Mouse (Mus musculus): ENCODE data around the gene Ccdc189. TPM values are rescaled to one million over a fixed set of nuclear protein-coding genes. Genes with fewer than 3 reads are reported as not detected.
"Not testable (repeated sequence)": the region's sequence is repeated elsewhere in the genome, so short reads cannot be mapped to it uniquely, and the experiment has no call there.

Ccdc189 gene
- 5.8 and 7.2 TPM in 2 replicates for polyA plus RNA-seq (2015; fragmentation: Nextera tagmentation; extraction: Ambion mirVana)

DNA sequence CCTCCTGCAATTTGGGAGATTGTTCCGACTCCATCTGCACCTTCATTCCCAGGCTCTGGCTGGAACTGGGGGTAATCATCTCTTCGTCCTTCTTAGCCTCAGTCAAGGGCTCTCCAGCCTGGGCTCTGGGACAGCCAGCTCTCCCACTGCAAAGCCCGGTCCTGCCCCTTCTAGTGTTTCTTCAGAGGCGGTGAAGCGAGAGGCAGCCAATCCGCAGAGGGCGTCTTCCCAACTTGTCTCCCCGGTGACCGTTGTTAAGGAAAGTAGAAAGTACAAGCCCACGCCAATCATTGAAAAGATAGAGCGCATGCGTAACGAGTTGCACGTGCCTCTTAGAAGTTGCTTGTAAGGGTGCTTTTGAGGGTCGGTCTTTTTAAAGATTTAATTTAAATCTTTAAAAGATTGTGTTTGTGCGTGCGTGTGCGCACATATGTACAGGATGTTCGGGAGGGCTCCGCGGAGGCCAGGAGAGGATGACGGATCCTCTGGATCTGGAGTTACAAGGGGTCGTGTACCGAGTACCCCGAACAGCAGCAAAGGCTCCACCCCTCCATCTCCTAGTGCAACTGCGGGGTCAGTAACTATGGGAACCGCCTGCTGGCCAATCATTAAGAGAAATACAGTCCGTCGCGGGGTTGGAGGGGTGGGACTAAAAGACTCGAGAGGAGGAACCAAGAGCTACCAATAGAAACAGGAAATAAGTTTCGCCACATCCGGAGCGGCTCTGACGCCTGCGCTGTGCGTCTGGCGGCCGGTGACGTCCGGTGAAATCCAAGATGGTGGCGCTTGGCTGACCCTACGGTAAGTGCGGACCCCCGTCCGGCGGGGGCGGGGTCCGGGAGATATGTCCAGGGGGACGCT is at the start of gene Ccdc189, which contains the start of gene Rnf40:
Ccdc189 (minus strand) TSS at position 585 of the 861 bp plus-strand sequence.
Rnf40 (plus strand) TSS at position 757 of the 861 bp plus-strand sequence.
- H3K27me3 ChIP-seq (replicated peaks) = no peaks in the 10 kb centered on the region
- peak within 1 kb of the TSS; percentile 88 for H3K4me2 ChIP-seq
- peak within 1 kb of the TSS; percentile 86 for H3K9ac ChIP-seq
- peak within 1 kb of the TSS; percentile 65 for H3K27ac ChIP-seq
- peaks cover 10% of the 10 kb centered on the region for H3K4me1 ChIP-seq
- peak within 1 kb of the TSS; percentile 77 for H3K4me3 ChIP-seq (replicated peaks)
- peak; percentile 96 for ATAC-seq (ENCODE audit: insufficient read depth, low FRiP score, low read depth)
- H3K36me3 ChIP-seq = peaks cover 41% of the 10 kb centered on the region
- H3K9me3 ChIP-seq = no peaks in the 10 kb centered on the region
- under 1% methylated on average over 50 of the region's 50 CpGs for WGBS

- peak overlapping the region; percentile 13; the same call in 1 of the 2 replicates for H3K9ac ChIP-seq
- no peaks in the 10 kb centered on the region for H3K36me3 ChIP-seq
- peak overlapping the region; percentile 64 for H3K4me2 ChIP-seq
- peak; percentile 68 for ATAC-seq (ENCODE audit: insufficient read depth, low FRiP score, low read depth)
- no peak overlapping the region for H3K27ac ChIP-seq
- under 1% methylated on average over 27 of the region's 27 CpGs for WGBS
- H3K4me3 ChIP-seq (replicated peaks) = peak overlapping the region; percentile 58
- H3K27me3 ChIP-seq (replicated peaks) = no peaks in the 10 kb centered on the region
- no peaks in the 10 kb centered on the region for H3K9me3 ChIP-seq
- H3K4me1 ChIP-seq = no peaks in the 10 kb centered on the region
These were observed 48.6 kb upstream of the Ccdc189 start for GRCm38 (mm10) chr7:127636963-127637362.

- Histone ChIP-seq H3K27me3 (replicated peaks) (no peaks in the 10 kb centered on the region), H3K4me2 (no peak overlapping the region), H3K9ac (no peak overlapping the region), H3K4me3 (replicated peaks) (no peak overlapping the region), H3K4me1 (no peaks in the 10 kb centered on the region), H3K36me3 (no peaks in the 10 kb centered on the region), H3K9me3 (no peaks in the 10 kb centered on the region), H3K27ac (no peak overlapping the region)
- ATAC-seq (ENCODE audit: insufficient read depth, low FRiP score, low read depth) = no peak
- WGBS = 78% methylated on average over 4 of the region's 4 CpGs
These were observed 43.0 kb upstream of the Ccdc189 start for GRCm38 (mm10) chr7:127631416-127631815.

- no peak overlapping the region for H3K4me3 ChIP-seq (replicated peaks)
- ATAC-seq (ENCODE audit: insufficient read depth, low FRiP score, low read depth) = no peak
- 80% methylated on average over 5 of the region's 5 CpGs for WGBS
- no peaks in the 10 kb centered on the region for H3K9me3 ChIP-seq
- no peaks in the 10 kb centered on the region for H3K27me3 ChIP-seq (replicated peaks)
- H3K4me1 ChIP-seq = no peaks in the 10 kb centered on the region
- no peak overlapping the region for H3K9ac ChIP-seq
- H3K36me3 ChIP-seq = no peaks in the 10 kb centered on the region
- H3K4me2 ChIP-seq = no peak overlapping the region
- no peak overlapping the region for H3K27ac ChIP-seq
These were observed 40.3 kb upstream of the Ccdc189 start for GRCm38 (mm10) chr7:127628646-127629045.

- no peaks in the 10 kb centered on the region for H3K9me3 ChIP-seq
- no peaks in the 10 kb centered on the region for H3K4me1 ChIP-seq
- H3K4me3 ChIP-seq (replicated peaks) = no peak overlapping the region
- peak; percentile 83; the same call in 1 of the 2 replicates for ATAC-seq (ENCODE audit: insufficient read depth, low FRiP score, low read depth)
- H3K27ac ChIP-seq = no peak overlapping the region
- H3K27me3 ChIP-seq (replicated peaks) = no peaks in the 10 kb centered on the region
- 90% methylated on average over 4 of the region's 4 CpGs for WGBS
- H3K4me2 ChIP-seq = no peak overlapping the region
- no peak overlapping the region for H3K9ac ChIP-seq
- no peaks in the 10 kb centered on the region for H3K36me3 ChIP-seq
These were observed 38.1 kb upstream of the Ccdc189 start for GRCm38 (mm10) chr7:127626471-127626870.

- H3K9me3 ChIP-seq = no peaks in the 10 kb centered on the region
- WGBS = 94% methylated on average over 7 of the region's 7 CpGs
- no peak overlapping the region for H3K9ac ChIP-seq
- no peaks in the 10 kb centered on the region for H3K27me3 ChIP-seq (replicated peaks)
- no peak overlapping the region for H3K4me2 ChIP-seq
- no peak for ATAC-seq (ENCODE audit: insufficient read depth, low FRiP score, low read depth)
- H3K4me3 ChIP-seq (replicated peaks) = no peak overlapping the region
- H3K4me1 ChIP-seq = no peaks in the 10 kb centered on the region
- H3K36me3 ChIP-seq = no peaks in the 10 kb centered on the region
- no peak overlapping the region for H3K27ac ChIP-seq
These were observed 37.6 kb upstream of the Ccdc189 start for GRCm38 (mm10) chr7:127626039-127626438.

DNA sequence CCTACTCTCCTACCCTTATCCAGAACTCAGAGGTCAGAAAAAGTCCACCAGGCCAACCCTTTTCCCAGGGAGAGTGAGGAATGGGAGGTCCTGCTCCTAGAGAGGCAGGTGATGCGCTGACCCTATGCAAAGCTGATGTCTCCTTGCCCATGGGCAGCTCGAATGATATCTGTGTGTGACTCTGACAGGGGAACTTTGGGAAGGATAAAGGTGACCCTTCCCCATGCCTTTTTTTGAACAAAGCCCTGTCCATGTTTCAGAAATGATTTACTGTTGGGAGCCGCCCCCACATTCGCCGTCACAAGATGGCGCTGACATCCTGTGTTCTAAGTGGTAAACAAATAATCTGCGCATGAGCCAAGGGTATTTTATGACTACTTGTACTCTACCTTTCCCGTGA is 30.0 kb upstream of the Ccdc189 start:
- not testable (repeated sequence) for H3K36me3 ChIP-seq; H3K4me1 ChIP-seq; H3K9ac ChIP-seq; H3K4me2 ChIP-seq; H3K9me3 ChIP-seq; ATAC-seq (ENCODE audit: insufficient read depth, low FRiP score, low read depth); H3K4me3 ChIP-seq (replicated peaks); H3K27me3 ChIP-seq (replicated peaks); H3K27ac ChIP-seq
- WGBS = 93% methylated on average over 7 of the region's 8 CpGs

GRCm38 (mm10) chr7:127617962-127618361 is 29.6 kb upstream of the Ccdc189 start:
- 62% methylated on average over 2 of the region's 2 CpGs for WGBS
- Histone ChIP-seq H3K36me3 (no peaks in the 10 kb centered on the region), H3K9me3 (no peaks in the 10 kb centered on the region), H3K27ac (no peak overlapping the region), H3K9ac (no peak overlapping the region), H3K4me3 (replicated peaks) (no peak overlapping the region), H3K4me2 (no peak overlapping the region), H3K27me3 (replicated peaks) (no peaks in the 10 kb centered on the region), H3K4me1 (peaks cover 9% of the 10 kb centered on the region)
- no peak for ATAC-seq (ENCODE audit: insufficient read depth, low FRiP score, low read depth)

DNA sequence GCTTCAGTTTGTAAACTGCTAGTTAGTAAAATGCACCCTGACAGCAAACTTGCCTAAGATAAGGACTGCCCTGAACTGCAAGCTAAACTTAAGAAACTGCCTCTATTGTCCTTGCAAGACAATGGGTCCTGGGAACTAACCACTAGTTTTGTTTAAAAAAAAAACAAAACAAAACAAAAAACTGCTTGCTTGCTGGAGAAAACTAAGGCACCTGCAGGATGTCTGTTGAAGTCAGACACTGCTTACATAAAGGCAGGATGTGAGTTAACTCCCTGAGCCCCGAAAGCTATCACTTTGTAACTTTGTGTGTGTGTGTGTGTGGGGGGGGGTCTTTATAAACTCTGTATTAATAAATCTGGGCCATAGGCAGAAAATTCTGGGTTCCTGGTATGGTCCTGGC is 28.5 kb upstream of the Ccdc189 start:
- WGBS = 58% methylated on average over 1 of the region's 1 CpGs
- Histone ChIP-seq H3K4me3 (replicated peaks) (no peak overlapping the region), H3K27ac (no peak overlapping the region), H3K27me3 (replicated peaks) (no peaks in the 10 kb centered on the region), H3K4me1 (peaks cover 9% of the 10 kb centered on the region), H3K9me3 (no peaks in the 10 kb centered on the region), H3K9ac (no peak overlapping the region), H3K36me3 (peaks cover 10% of the 10 kb centered on the region), H3K4me2 (no peak overlapping the region)
- no peak for ATAC-seq (ENCODE audit: insufficient read depth, low FRiP score, low read depth)

- no peak for ATAC-seq (ENCODE audit: insufficient read depth, low FRiP score, low read depth)
- Histone ChIP-seq H3K9me3 (no peaks in the 10 kb centered on the region), H3K27ac (no peak overlapping the region), H3K9ac (no peak overlapping the region), H3K36me3 (peaks cover 15% of the 10 kb centered on the region), H3K4me2 (no peak overlapping the region), H3K27me3 (replicated peaks) (no peaks in the 10 kb centered on the region), H3K4me1 (peaks cover 9% of the 10 kb centered on the region), H3K4me3 (replicated peaks) (no peak overlapping the region)
- WGBS = 69% methylated on average over 1 of the region's 1 CpGs
These were observed 27.9 kb upstream of the Ccdc189 start for GRCm38 (mm10) chr7:127616336-127616735.

DNA sequence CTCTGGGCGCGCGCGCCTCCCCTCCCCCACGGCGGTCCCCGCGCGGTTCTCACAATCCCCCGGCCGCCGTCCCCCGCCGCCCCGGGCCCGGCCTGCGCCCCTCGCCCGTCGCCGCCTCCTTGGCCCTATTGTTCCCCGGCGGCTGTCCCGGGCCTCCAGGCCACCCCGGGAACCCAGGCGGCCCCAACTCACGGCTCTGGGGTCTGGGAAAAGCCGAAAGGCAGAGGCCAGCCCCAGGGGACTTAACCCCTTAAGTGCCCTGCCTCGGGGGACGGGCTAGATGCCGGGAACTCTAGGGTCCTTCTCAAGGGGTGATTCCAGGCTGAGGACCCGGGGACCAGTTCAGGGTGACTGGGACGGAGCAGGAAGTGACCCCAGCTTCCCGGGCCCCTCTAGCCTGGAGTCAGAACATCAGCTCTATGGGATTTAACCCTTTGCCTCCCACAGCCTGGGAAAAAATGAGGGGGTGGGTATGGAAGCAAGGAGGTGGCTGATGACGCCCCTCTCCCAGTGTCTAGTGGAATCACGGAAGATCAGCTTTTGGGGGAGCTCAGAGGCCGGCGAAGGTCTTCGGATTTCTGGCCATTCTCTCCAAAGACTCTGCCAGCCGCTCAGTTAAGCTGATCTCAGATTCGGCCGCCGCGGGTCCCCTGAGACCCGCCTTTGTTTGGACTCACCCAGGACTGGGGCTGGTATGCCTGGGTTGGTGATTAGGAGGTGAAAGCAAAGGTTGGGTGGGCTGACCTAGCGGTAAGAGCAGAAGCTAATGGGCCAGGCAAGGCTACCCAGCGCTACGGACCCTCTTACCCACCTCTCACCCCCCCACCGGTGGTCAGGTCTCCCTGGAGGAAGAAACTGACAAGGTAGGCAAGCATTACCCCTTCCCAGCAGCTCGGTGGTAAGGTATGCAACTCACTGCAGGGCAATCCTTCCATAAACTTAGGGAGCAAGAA is 26.8 kb upstream of the Ccdc189 start, which contains the start of gene Zfp629:
Zfp629 (minus strand) TSS at position 907 of the 953 bp plus-strand sequence.
- peak within 1 kb of the TSS; percentile 76 for H3K9ac ChIP-seq
- no peaks in the 10 kb centered on the region for H3K9me3 ChIP-seq
- H3K27me3 ChIP-seq (replicated peaks) = no peaks in the 10 kb centered on the region
- H3K27ac ChIP-seq = peak within 1 kb of the TSS; percentile 62
- under 1% methylated on average over 37 of the region's 50 CpGs for WGBS
- H3K4me1 ChIP-seq = peaks cover 9% of the 10 kb centered on the region
- peak; percentile 74 for ATAC-seq (ENCODE audit: insufficient read depth, low FRiP score, low read depth)
- H3K4me2 ChIP-seq = peak within 1 kb of the TSS; percentile 59
- H3K36me3 ChIP-seq = peaks cover 27% of the 10 kb centered on the region
- H3K4me3 ChIP-seq (replicated peaks) = peak within 1 kb of the TSS; percentile 64
